Mouse (Mus musculus) lung, postnatal 36 days (tissue): ENCODE results near the gene Sh2b2.
A peak's percentile ranks its signal among the peaks of the same experiment; 100 is the strongest.

Experiments used
- DNase-seq: peaks from one replicate; pipeline ENCODE4 v3.0.0; 2022; ENCODE audit warnings: mixed read lengths

The Sh2b2 gene

DNA sequence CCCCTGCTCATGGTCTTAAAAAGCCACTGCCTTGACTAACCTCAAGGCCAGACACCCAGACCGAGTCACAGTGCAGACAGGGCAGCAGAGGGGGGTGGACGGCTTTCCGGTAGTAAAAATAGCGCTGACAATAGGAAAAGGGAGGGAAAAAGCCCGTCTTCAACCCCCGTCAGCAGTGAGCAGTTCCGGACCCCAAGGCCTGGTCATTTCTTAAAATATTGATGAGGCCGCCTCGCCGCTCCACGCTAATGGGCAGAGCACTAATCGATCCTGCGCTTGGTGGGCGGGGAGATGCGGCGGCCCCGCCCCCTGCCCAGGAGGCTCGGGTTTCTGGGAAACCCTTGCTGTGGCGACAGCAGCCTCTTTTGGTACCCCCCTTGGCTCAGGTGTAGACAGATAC lies 8.7 kb downstream of the Sh2b2 start:
- no peak for DNase-seq

DNA sequence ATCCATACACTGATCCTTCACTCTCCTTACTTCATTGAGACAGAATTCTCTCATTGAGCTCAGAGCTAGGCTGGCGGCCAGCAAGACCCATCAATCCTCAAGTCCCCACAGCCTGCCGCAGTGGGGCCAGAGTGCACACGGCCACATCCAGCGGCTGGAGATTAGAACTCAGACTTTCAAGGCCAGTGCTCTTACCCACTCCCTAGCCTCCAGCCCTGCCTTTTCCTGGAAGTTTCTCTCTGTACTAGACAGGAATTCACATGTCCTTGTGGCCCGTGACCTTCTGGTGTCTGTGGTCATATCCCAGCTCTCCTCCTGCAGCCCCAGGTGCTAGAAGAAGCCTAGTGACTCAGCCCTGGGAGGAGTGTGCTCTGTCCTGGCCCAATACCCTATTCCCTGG lies 9.7 kb downstream of the Sh2b2 start:
- no peak for DNase-seq

DNA sequence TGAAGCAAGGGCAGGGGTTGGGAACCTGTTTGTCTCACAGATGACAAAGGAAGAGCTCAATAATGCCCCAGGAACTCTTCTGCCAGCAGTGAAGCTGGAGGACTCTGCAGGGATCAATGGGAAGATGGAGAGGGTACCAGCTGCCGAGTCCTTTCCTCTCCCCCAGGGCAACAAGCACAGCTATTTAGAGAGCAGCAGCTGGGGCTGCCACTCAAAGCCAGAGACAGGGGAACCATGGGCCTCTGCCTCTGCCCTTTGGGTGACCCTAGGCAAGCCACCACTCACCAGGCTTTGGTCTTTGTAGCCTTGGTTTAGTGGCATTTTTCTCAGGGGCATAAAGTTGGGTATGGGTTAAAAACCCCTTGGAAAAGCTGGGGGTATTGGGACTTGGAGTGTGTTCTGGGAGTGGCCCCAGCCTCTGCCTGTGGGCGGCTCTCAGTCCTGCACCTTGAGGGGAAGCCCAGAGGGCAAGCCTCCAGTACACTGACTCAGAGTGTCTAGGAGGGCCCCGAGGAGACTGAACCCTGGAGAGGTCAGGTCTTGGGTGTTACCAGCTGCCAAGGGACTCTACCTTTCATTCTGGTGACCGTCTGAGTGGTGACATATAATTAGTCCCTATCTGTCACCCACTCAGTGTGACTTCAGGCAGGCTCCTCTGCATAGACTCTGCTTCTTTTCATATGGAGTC lies 15.9 kb downstream of the Sh2b2 start:
- DNase-seq = no peak

DNA sequence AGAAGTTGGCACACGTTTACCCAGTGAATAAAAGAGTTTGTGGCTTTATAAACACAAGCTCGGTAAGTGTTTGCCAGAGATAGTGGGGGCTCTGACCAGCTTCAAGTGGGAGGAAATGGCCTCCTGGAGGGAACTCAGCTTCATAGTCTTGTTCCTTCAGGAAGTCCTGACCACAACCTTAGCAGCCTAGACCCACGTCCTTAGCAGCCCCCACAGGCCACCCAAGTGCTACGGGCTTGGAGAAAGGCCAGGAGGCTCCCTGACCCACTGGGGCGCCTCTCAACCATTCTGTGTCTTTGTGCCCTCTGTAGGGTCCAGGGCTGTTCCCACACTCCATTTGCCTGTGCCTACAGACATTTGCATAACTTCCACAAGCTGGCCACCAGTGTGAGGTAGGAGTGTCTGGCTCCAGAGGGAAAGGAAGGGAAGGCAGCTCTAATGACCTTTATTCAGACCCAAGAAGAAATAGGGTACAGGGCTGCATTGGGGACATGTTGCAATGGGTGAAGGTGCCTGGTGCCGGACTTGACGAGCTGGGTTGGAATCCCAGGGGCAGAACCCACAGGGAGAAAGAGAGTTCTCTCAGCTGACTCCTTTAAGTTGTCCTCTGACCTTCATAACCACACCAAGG lies 20.0 kb downstream of the Sh2b2 start:
- no peak for DNase-seq

DNA sequence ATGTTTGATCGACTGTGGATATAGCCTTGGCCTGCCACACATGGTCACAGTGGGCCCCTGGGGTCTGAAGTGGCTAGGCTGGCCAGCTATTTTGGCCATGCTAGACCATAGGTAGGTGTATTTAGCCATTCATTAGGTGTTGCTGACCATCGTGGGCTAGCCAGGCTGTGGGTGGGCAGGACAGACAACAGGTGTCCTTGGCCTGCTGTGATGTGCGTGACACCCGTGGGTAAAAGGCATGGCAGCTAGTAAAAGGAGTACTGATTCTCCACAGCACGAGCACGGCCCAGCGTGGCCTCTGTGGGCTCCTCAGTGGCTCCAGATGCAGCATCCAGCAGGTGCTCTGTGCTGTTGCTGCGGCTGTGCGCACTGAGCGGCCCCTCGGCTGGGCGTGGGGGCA lies 27.8 kb downstream of the Sh2b2 start:
- DNase-seq = no peak

DNA sequence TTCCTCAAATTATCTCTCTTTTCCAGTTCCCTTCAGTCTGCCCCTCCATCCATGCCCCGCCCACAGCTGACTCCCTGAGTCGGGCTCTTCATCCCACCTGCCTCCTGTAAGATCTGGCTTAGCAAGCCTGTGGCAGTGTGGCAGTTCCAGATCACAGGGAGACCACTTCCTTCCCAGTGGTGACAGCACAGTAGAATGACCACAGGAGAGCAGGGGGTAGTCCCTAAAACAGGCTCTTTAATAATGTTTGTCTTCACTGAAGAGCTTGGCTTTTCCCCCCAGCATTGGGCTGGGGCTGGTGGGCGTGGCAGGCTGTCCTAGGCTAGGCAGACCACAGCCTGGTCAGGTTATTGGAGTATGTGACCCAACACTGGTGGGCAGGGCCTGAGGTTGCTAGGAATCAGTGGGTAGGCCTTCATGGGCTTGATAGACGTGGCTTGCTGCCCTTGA lies 28.4 kb downstream of the Sh2b2 start:
- DNase-seq = no peak

DNA sequence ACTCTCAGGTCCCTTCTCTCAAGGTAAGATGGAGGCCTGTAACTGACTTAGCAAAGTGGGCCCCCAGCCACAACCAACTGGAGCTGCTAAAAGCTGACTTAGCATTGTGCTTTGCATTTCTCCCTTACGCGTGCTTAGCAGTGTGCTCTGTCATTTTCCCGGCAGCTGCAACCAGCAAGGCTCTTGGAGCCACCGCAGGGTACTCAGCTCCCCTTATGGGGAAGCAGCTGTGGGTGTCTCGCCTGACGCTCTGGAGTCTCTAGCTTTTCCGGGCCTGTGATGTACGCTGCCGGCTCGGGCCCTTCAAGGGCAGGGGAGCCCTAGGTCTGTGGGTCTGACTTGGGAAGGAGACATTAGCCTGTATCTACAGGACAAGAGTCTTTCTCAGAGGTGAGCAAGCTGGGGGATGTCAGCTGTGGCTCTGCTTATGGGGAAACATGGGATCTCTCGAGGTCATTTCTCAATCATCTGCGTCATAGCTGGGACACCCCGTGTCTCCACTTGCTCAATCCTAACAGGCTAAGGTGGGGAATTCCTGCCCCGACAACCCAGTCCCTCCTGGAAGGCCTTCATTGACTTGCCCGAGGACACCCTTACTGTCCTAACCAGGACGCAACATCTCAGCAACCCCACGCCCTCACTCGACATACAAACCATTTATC lies 29.2 kb downstream of the Sh2b2 start:
- DNase-seq = peak; percentile 43

DNA sequence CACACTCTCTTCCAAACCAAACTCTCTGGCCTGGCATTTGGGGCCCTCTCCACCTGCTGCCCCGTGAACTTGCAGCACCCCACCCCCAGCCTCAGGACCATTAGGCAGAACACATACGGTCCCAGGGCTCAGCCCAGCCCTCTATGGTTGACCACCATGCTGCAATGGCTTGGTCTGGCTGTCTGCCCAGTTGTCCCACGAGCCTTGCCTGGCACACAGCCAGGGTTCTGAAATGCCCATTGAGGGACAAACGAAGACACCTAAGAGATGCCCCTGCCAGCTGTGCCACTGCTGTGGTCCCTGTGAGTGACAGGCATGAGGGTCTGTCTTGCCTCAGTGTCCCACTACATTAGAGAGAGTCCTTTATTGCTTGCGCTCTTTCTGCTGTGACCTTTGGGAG lies 30.4 kb downstream of the Sh2b2 start:
- peak; percentile 57 for DNase-seq

DNA sequence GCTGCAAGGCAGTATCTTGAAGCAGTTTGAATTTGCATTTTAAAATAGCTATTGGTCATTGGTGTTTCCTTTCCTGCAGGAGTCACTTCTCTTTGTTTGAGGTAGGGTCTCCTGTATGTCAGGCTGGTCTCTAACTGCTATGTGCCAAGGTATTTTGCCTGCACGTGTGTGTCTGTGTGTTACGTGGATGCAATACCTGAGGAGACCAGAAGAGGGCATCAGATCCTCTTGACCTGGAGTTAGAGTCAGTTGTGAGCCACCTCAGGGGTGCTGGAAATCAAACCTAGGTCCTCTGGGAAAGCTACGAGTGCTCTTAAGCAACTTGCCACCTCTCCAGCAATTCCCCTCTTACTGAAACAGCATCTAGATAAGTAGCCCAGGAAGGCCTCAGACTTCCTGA lies 31.1 kb downstream of the Sh2b2 start:
- no peak for DNase-seq

DNA sequence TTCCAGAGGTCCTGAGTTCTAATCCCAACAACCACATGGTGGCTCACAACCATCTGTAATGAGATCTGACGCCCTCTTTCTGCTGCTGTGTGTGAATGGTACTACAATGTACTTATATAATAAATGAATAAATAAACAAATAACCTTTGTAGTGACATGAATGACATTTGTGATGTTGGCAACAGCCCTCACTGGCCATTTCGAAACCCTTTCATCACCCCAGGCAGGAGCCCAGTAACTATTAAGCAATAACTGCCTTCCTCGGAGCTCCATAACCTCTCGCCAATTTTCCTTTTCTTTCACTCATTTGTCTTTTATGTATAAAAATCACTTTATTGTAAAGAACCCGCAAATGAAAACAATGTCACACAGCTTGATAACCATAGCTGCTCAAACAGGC lies 32.6 kb downstream of the Sh2b2 start:
- DNase-seq = peak; percentile 44

DNA sequence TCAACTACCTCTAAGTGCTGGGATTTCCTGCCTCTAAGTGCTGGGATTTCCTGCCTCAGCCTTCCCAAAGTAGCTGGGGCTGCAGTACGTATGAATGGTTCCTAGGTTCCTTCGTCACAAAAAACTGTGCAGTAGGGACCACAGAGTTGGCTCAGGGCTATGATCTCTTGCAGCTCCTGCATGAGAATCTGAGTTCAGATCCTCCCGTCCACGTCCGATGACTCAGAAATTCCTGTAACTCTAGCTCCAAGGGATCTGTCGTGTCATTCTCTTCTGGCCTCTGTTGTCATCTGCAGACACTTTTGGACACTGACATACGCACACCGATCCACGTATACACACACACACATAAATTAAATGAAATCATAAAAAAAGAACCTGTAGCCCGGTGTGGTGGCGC lies 33.6 kb downstream of the Sh2b2 start:
- DNase-seq = no peak

DNA sequence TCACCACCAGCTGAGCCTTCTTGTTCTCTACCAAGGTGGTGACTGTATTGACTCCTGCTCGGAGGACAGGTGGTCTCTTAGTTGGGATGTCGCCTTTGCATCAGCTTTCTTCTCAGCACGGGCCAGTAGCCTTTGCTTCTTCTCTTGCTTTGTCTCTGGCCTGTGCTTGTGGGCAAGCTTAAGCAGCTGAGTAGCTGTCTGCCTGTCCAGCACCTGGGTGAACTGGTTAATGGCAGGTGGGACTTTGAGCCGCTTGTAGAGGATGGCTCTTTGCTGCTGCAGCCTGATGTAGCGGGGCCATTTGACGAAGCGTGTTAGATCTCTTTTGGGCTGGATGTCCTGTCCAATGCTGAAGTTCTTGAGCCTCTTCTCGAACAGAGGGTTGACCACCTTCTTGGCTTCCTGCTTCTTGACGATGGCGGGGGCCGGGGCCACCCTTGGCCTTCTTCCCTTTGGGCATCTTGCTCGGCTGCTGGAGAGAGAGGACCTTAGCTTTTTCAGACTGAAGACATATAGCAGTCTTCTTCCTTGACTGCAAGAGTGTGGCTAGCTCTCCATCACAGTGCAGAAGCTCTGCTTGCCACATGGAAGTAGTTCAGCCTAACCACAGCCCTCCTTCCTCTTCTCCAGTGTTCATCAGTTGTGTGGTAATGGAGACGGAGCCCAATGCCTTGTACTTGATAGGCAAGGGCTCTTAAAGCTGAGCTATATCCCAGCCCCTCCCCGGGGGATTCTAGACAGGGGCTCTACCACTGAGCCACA lies 34.8 kb downstream of the Sh2b2 start:
- DNase-seq = peak; percentile 47

DNA sequence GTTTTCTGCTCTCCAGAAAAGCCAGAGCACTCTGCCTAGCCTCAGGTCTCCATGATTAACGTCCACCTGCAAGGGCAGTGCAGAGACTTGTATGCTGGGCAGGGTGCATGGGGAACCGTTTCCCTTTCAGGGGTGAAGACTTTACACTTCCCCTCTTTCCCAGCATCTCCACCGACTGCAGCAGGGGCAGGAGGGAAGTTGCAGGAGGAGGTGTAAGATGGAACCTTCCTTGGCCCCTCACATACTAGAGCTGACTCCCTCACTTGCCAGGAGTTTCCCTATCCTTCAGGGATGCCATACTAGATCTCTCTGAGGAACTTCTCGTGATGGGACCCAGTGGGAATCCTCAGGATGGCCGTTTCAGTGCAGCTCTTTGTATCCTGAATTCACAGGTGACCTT lies 35.8 kb downstream of the Sh2b2 start:
- no peak for DNase-seq

DNA sequence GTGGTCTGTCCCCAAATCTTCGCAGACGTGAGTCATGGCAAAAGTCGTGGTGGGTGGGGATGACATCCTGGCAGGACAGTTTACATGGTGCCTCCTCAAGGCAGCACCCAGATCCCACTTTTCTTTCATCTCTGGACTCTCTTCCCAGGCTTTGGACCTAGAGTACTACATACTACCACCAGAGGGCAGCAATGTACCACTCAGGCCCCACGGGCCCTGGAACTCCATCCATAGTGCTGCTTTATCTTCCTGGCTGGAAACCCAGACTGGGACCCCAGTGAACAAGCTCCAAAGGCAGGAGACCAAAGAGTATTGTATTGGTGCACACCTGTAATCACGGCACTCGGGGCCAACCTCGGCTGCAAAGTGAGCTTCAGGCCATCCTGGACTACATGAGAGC lies 44.5 kb downstream of the Sh2b2 start:
- peak; percentile 81 for DNase-seq

DNA sequence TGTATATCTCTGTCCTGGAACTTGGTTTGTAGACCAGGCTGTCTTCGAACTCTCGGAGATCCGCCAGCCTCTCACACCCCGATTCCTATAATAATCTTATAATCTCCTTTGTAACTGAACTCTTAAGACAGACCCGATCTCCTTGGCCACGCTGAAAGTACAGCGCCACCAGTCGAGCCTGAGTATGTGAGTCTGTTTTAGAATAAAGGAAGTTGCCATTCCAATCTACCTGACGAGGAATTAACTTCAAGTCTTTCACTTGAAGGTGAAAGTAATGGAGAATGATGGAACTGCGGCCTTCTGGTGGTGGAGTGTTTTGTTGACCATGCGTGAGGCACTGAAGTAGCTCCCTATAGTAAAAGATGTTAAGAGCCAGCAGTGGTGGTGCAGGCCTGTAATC lies 46.8 kb downstream of the Sh2b2 start:
- peak; percentile 32 for DNase-seq

DNA sequence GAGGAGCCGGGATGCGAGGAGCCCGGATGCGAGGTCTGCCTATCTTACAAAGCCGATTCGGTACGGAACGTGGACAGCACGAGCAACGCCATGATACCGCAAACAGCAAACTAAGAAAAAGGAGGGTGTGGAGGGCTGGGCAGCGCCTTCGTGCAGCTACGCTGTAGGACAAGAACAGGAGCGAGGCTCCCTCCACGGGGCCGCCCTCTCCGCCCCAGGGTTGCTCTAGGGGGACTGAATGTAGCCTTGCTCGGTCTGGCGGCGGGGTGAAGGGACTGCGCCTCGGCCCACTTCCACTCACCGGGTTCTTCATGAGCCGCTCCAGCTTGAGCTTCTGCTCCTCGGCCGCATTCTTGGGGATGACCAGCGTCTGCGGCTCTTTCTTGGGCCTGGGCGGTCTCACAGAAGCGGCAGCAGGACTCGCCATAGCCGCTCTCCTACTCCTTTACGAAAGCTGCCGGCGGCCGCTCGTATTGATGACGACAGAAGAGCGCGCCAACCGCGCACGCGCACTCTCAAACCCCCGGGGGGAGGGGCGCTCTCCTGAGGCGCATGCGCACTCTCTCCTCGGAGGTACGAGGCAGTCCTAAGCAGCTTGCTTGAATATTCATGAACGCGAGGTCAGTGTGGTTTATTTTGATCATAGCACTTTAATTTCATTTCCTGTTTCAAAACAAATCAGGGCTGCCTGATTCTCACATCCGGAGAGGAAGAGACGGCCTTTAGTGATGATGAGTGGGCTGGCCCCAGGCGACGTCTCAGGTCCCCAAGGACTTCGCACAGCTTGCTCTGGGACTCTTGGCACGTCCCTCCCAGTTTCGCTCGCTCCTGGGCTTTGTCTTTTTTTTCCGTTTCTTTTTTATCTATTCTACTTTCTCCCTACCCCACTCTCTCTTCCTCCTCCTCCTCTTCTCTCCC lies 47.6 kb downstream of the Sh2b2 start, which contains the start of gene Prkrip1:
TSS of gene Prkrip1 (minus strand) at position 490 of the 918 bp plus-strand sequence.
- peak; percentile 91 for DNase-seq

DNA sequence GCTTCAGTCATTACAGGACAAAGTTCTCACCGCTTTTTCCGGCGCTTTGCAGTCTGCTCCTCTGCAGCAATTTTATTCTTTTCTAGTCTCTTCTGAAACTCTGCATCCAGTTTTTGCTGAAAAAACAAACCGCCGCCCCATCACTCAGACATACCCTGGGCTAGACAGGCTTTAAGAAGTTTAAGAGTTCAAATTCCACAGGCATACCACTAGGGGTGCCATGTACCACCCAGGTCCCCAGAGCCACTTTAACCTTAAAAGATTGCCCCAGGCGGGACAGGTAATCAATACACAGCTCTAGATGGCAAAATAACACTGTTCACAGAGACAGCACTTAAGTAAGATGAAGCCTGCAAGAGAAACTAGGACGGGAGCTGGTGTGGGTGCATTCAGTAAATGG lies 54.5 kb downstream of the Sh2b2 start:
- DNase-seq = no peak

DNA sequence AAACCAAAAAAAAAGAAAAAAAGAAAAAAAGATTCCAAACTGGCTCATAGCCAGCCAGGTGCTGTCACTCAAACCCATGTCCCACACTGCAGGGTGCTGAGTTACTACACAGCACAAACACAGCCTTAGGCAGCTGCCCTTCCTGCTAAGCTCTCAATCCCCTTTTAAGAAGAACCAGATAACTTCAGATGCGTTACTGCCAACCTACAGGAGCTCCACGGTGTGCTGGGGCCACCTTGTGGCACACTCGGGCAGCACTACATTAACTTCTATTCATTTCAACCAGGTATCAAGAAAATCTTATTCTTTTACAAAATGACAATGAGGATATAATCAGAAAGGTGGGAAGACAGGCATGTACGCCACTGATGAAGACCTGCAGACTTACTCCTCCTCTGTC lies 59.6 kb downstream of the Sh2b2 start:
- peak; percentile 87 for DNase-seq

DNA sequence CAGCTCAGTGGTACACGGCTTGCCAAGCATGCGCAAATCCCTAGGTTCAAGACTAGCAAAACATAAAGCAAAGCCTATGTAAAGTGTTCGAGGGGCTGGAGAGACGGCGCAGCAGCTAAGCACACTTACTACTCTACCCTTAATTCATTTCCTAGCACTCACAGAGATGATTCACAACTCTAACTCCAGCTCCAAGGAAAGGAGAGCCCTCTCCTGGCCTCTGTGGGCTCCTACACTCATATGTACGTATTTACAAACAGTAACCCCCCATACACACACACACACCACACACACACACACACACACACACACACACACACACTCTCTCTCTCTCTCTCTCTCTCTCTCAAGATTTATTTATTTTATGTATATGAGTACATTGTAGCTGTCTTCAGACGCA lies 62.6 kb downstream of the Sh2b2 start:
- DNase-seq = peak; percentile 18

DNA sequence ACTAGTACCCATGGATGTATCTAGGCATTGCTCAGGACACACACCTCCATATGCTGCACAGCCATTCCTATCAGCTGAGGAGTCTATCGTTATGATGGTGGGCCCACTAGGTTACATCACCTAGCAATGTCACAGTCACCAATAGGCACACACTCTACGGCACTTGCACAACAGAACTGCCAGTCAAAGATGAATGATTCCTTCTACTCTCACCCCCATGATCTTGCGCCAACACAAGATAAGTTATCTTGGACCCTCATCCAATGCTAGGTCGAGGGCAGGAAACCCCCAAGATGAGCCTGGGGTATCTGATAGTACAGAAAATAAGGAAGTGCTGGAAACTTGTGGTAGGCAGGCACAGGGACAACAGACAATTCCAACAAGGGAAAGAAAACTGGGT lies 63.5 kb downstream of the Sh2b2 start:
- no peak for DNase-seq

DNA sequence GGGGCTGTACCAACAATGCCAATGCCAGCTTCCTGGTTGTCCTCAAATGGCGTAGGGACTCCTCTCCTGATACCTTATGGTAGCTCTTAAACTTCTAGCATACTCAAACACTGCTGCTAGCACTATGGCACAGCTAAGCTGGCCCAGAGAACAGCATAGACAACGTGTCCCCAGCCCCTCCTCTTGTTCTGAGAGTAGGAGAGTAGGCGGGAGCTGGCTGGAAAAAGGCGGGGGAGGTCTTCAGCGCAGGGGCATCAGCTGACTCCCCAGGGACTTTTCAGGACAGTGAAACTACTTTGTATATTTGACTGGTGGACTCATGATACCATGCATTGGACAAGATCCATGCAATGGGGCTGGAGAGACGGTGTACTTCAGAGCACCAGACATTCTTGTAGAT lies 64.3 kb downstream of the Sh2b2 start:
- no peak for DNase-seq

DNA sequence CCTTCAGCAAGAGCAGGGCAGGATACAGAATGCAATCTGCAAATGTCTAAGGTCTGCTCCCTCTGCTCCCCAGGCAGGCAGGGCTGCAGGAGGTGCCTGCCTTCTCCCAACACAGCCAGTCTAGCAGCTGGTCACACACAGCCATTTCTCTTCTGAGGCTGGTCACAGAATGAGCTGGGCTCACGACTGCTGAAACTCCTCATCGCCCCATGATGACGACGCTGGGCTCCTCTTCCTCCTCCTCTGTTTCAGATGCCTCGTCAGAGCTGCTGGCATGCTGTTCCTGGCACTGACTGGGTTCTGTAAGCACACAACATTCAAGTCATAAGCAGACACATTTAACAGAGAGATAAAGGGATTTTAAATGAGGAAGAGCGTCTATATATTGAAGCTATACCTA lies 65.2 kb downstream of the Sh2b2 start:
- DNase-seq = no peak
